Mouse (Mus musculus) embryonic facial prominence, embryonic 12.5 days (tissue): ENCODE measurements at regions not wholly inside any gene's neighbourhood (a gene's known extent, or its start where the extent isn't known, plus 50 kb on each side); places are given as distances from the start of the nearest gene placed in this dataset.

Experiments used
- ATAC-seq: fragments of 200-750 bp; cut with Nextera tagmentation; 2 replicates; pipeline ENCODE4 v1.8.0; 2017; ENCODE audit not compliant: insufficient number of reproducible peaks, insufficient read depth, low FRiP score, low TSS enrichment
- H3K27ac ChIP-seq: fragments of 300-500 bp; sonication (generic); 2 replicates; pipeline ENCODE4 v1.5.1; 2016; ENCODE audit warnings: mild to moderate bottlenecking
- H3K27me3 ChIP-seq: fragments of 300-500 bp; sonication (generic); 2 replicates; pipeline ENCODE4 v1.6.1; 2016; ENCODE audit warnings: mild to moderate bottlenecking, moderate library complexity
- H3K36me3 ChIP-seq: fragments of 300-500 bp; sonication (generic); 2 replicates; pipeline ENCODE4 v1.6.1; 2016; ENCODE audit warnings: mild to moderate bottlenecking
- H3K4me1 ChIP-seq: fragments of 300-500 bp; sonication (generic); 2 replicates; pipeline ENCODE4 v1.6.1; 2016
- H3K4me2 ChIP-seq: fragments of 300-500 bp; sonication (generic); replicated peaks from 2 replicates; pipeline ENCODE4 v1.6.1; 2016; ENCODE audit warnings: mild to moderate bottlenecking, moderate library complexity
- H3K4me3 ChIP-seq: fragments of 300-500 bp; sonication (generic); 2 replicates; pipeline ENCODE4 v1.5.1; 2016; ENCODE audit warnings: mild to moderate bottlenecking
- H3K9ac ChIP-seq: fragments of 300-500 bp; sonication (generic); 2 replicates; pipeline ENCODE4 v1.6.1; 2016; ENCODE audit warnings: mild to moderate bottlenecking, moderate library complexity
- H3K9me3 ChIP-seq: fragments of 300-500 bp; sonication (generic); 2 replicates; pipeline ENCODE4 v1.6.1; 2016; ENCODE audit warnings: mild to moderate bottlenecking, moderate library complexity
- WGBS: fragments of 180-500 bp; shearing (Covaris S2); methylation state at CpG from one replicate; pipeline ENCODE4 v1.1.7; 2016; 5-methylcytosine and 5-hydroxymethylcytosine counted together

DNA sequence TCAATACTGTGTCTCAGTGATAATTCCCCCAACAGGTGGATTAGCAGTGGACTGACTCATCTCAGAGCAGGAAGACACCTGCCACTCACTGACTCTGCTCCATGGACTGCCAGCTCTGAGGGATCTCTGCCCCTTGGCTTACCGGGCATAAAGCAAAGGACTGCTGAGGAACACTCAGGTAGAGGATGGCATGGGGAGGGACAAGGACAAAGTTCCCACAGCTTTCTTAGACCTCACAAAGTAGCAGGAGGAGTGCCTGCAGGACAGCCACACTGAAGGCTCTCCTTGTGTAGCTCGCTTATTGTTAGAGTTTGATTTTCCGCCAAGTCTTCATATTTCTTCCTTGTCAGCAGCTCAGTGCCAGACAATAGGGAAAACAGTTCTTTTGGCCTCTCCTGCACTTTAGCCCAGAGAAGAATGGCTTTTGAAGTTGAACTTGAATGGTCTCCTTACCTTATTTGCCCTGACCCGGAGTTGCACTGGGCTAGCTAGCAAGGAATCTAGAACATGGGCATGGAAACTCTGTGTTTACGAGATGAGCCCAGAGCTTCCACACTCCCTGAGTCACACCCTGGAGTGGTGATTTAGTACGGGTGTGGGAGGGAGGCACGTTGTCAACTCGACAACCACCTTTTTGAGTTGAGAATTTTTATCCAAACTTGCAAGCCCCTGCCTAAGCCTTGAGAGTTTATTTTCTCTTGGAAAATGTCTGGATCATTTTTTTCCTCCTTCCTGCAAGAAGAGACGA lies 331.4 kb downstream of the Cog6 start:
- Histone ChIP-seq H3K4me2 (no peak overlapping the region), H3K9me3 (no peaks in the 10 kb centered on the region), H3K4me1 (no peaks in the 10 kb centered on the region), H3K4me3 (no peak overlapping the region), H3K36me3 (no peaks in the 10 kb centered on the region), H3K9ac (no peak overlapping the region), H3K27ac (0 out of 2 replicates have a peak overlapping the region, but pooled peaks have one; percentile 17), H3K27me3 (no peaks in the 10 kb centered on the region)
- no peak for ATAC-seq
- 76% methylated on average over 9 of the region's 9 CpGs for WGBS

DNA sequence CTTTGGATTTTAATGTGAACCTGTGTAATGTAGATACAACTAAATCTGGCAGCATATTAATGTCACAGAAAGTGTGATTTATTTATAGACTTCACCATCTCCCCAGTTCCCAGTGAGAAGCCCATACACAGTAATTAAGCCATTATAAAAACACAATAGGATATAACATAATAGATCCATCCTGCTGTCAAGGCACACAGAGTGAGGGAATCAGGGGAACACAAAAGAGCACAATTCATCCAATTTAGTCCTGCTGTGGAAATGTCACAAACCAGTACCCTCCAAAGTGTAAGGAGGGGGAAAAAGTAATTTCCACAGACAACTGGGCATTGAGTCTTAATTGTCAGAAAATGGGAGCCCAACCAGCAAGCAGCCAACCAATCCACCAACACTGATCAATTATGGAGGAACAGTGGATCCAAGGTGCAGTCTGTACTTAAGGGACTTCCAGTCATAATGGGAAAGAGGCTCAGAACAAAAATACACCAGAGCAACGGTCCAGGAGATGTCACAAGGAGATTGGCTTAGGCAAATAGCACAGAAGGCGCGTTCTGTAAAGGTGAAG lies 336.1 kb downstream of the Cog6 start:
- Histone ChIP-seq H3K27me3 (no peaks in the 10 kb centered on the region), H3K4me1 (no peaks in the 10 kb centered on the region), H3K27ac (no peak overlapping the region), H3K36me3 (no peaks in the 10 kb centered on the region), H3K4me3 (no peak overlapping the region), H3K9me3 (peaks cover 4% of the 10 kb centered on the region; the same call in 1 of the 2 replicates), H3K9ac (no peak overlapping the region), H3K4me2 (no peak overlapping the region)
- WGBS: 69% methylated on average over 3 of the region's 3 CpGs
- ATAC-seq: no peak

DNA sequence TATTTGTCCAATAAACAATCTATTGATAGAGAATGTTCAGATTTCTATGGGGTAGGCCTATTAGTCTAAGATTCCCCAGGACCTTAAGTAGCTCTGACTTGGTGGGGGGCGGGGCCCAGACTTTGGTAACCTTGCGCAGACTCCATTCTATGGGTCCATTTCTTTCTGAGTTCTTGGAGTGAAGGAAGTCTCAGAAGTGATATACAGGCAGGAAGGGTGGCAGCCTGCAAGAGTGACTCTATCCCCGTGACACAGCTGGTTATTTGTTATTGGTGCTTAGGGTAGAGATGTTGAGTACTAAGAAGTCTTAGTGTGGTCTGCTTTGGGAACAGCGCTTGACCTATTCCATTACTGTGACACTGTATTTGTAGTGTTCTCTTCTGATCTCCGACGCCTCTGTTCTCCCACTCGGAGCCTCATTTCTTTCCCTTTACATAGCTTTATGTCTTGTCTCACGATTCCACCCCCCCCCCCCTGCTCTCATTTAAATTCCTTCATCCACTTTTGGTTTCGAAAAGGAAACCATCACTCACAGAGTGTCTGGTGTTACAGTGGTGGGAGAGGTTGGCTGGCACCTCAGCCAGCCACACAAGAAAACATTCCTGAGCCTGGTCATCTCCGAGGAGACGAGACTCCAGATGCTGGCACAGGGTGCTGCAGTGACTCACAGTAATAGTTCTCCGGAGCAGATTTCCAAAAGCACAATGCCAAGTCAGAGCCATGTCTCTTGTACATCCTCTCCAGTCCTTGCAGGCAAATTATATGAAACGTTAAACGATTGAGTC lies 340.0 kb downstream of the Cog6 start:
- Histone ChIP-seq H3K4me3 (no peak overlapping the region), H3K9me3 (peaks cover 4% of the 10 kb centered on the region; the same call in 1 of the 2 replicates), H3K27me3 (no peaks in the 10 kb centered on the region), H3K4me2 (no peak overlapping the region), H3K36me3 (no peaks in the 10 kb centered on the region), H3K4me1 (no peaks in the 10 kb centered on the region), H3K9ac (no peak overlapping the region), H3K27ac (no peak overlapping the region)
- ATAC-seq: no peak
- 90% methylated on average over 14 of the region's 14 CpGs for WGBS

GRCm38 (mm10) chr3:52670628-52671028 lies 346.4 kb downstream of the Cog6 start:
- peaks cover 10% of the 10 kb centered on the region; the same call in 1 of the 2 replicates for H3K4me1 ChIP-seq
- H3K4me3 ChIP-seq: no peak overlapping the region
- WGBS: 98% methylated on average over 8 of the region's 8 CpGs
- H3K4me2 ChIP-seq: no peak overlapping the region
- no peak overlapping the region for H3K27ac ChIP-seq
- H3K27me3 ChIP-seq: 0 out of 2 replicates have a peak, but pooled peaks cover 4% of the 10 kb centered on the region
- H3K9ac ChIP-seq: no peak overlapping the region
- H3K36me3 ChIP-seq: no peaks in the 10 kb centered on the region
- H3K9me3 ChIP-seq: no peaks in the 10 kb centered on the region
- ATAC-seq: no peak

GRCm38 (mm10) chr3:52663161-52663602 lies 353.9 kb downstream of the Cog6 start:
- Histone ChIP-seq H3K27ac (0 out of 2 replicates have a peak overlapping the region, but pooled peaks have one; percentile 18), H3K9me3 (no peaks in the 10 kb centered on the region), H3K27me3 (0 out of 2 replicates have a peak, but pooled peaks cover 3% of the 10 kb centered on the region), H3K4me2 (no peak overlapping the region), H3K36me3 (no peaks in the 10 kb centered on the region), H3K9ac (no peak overlapping the region), H3K4me1 (peaks cover 22% of the 10 kb centered on the region), H3K4me3 (no peak overlapping the region)
- ATAC-seq: peak; percentile 83; the same call in 1 of the 2 replicates
- 27% methylated on average over 5 of the region's 5 CpGs for WGBS

DNA sequence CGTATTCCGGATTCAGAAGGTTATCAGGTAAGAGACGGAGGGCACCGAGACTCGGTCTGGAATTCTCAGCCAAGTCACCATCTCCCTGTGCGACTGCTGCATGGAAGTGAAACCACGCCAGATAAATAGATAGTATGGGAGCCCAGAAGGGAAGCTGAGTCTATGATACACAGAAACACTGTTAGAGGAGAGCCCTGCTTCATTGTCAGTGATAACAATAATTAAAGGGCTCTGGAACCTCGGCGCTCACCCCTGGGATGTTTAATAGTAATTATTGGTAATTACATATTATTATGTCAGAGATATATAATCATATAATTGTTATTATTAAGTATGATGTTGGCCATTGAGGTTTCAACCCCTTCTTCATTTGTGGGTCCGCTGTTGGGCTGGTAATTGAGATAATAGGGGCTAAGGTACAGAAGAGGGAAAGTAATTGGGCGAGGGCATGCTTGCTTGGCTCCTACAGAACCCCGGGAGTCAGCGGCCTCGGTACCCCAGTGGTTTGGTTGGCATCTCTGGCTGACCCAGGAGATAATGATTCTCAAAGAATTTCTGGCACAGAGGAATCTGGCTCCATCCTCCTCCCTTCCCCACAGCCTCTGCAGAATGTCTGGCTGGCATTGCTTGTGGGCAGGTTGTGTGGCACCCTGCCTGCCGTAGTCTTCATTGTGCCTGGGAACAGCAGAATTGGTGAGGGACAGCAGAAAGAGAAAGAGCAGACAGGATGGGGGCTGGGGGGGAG lies 354.7 kb downstream of the Cog6 start:
- H3K4me2 ChIP-seq: no peak overlapping the region
- H3K9me3 ChIP-seq: no peaks in the 10 kb centered on the region
- no peak overlapping the region for H3K4me3 ChIP-seq
- H3K9ac ChIP-seq: no peak overlapping the region
- peaks cover 14% of the 10 kb centered on the region; the same call in 1 of the 2 replicates for H3K4me1 ChIP-seq
- WGBS: 79% methylated on average over 15 of the region's 15 CpGs
- H3K27me3 ChIP-seq: 0 out of 2 replicates have a peak, but pooled peaks cover 3% of the 10 kb centered on the region
- ATAC-seq: no peak
- H3K36me3 ChIP-seq: no peaks in the 10 kb centered on the region
- H3K27ac ChIP-seq: 0 out of 2 replicates have a peak overlapping the region, but pooled peaks have one; percentile 18

- Histone ChIP-seq H3K4me3 (no peak overlapping the region), H3K4me2 (no peak overlapping the region), H3K9ac (no peak overlapping the region), H3K36me3 (no peaks in the 10 kb centered on the region), H3K9me3 (no peaks in the 10 kb centered on the region), H3K27ac (no peak overlapping the region), H3K4me1 (peaks cover 5% of the 10 kb centered on the region; the same call in 1 of the 2 replicates), H3K27me3 (no peaks in the 10 kb centered on the region)
- ATAC-seq: no peak
- WGBS: 68% methylated on average over 5 of the region's 5 CpGs
These were observed 364.0 kb downstream of the Cog6 start for GRCm38 (mm10) chr3:52653006-52653405.

- no peak for ATAC-seq
- Histone ChIP-seq H3K4me3 (no peak overlapping the region), H3K9ac (no peak overlapping the region), H3K9me3 (no peaks in the 10 kb centered on the region), H3K36me3 (no peaks in the 10 kb centered on the region), H3K27me3 (no peaks in the 10 kb centered on the region), H3K4me1 (peaks cover 7% of the 10 kb centered on the region), H3K27ac (no peak overlapping the region), H3K4me2 (no peak overlapping the region)
- WGBS: 60% methylated on average over 2 of the region's 2 CpGs
These were observed 364.6 kb downstream of the Cog6 start for GRCm38 (mm10) chr3:52652476-52652870.

DNA sequence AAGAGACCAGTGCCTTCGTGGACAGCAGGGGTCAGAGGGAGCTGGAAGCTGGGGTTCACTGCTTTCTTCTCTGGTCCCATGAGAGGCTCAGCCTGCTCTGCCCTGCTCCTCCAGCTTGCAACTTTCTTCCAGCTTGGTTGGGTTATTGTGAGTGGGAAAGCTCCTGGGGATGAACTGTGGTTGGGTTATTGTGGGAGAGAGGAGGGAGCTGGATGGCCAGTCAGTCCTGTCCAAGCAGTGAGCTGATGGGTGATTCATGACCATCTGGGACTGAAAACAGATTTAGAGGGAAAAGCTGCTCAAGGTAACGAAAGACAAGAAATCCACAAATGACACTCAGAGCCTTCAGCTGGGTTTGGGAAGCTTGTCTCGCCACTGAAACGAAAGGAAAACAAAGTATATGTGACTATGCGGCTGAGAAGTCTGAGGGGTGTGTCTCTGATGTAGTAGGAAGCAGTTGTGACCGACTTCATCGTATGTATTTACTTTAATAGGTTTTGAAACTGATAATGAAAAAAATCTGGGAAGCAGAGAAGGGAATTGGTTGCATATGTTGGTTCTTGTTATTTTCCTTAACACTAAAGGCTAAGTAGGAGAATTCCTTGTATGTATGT lies 365.1 kb downstream of the Cog6 start:
- H3K27ac ChIP-seq: no peak overlapping the region
- no peaks in the 10 kb centered on the region for H3K27me3 ChIP-seq
- no peak overlapping the region for H3K4me2 ChIP-seq
- H3K4me3 ChIP-seq: no peak overlapping the region
- no peaks in the 10 kb centered on the region for H3K9me3 ChIP-seq
- no peak for ATAC-seq
- peaks cover 12% of the 10 kb centered on the region for H3K4me1 ChIP-seq
- no peak overlapping the region for H3K9ac ChIP-seq
- WGBS: 31% methylated on average over 7 of the region's 7 CpGs
- H3K36me3 ChIP-seq: no peaks in the 10 kb centered on the region

DNA sequence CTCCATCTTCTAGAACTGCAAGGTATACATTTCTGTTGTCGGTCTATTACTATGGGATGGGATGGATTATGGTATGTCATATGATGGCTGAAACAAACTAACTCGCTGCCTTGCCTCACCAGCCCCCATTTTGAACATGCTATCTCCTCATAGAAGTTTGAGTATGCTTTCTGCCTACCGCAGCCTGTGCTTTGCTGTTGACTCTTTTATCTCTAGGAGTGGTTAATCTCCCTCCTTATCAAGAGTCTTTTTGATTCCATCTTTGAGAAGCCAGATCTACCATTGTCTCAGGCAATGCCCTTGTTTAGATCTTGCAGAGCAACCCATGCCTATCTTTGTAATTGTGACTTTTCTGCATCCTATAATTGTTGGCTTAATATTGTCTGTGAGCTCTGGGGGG lies 367.0 kb downstream of the Cog6 start:
- 84% methylated on average over 3 of the region's 3 CpGs for WGBS
- peaks cover 18% of the 10 kb centered on the region for H3K4me1 ChIP-seq
- no peak for ATAC-seq
- no peaks in the 10 kb centered on the region for H3K36me3 ChIP-seq
- no peak overlapping the region for H3K4me2 ChIP-seq
- H3K27ac ChIP-seq: no peak overlapping the region
- H3K9me3 ChIP-seq: no peaks in the 10 kb centered on the region
- H3K9ac ChIP-seq: no peak overlapping the region
- no peak overlapping the region for H3K4me3 ChIP-seq
- H3K27me3 ChIP-seq: no peaks in the 10 kb centered on the region
